Mouse (Mus musculus) inflammation-experienced regulatory T-cells, adult 6 months (primary cell): Measurements from ENCODE around the gene Ckap4. TPM values are rescaled to one million over a fixed set of nuclear protein-coding genes. Genes with fewer than 3 reads are reported as not detected.
A peak's percentile ranks its signal among the peaks of the same experiment; 100 is the strongest.
"Not testable (repeated sequence)": the region's sequence is repeated elsewhere in the genome, so short reads cannot be mapped to it uniquely, and the experiment has no call there.

Experiments used
- ATAC-seq: one replicate; pipeline ENCODE4 v1.8.0; 2017
- polyA plus RNA-seq, 3 experiments: library from polyadenylated mRNA; unstranded; fragments of 100-300 nt; shearing (Covaris generic); gene quantifications; one replicate each; pipeline ENCODE4 v1.2.1; 2017

Gene Ckap4
- polyA plus RNA-seq, 3 experiments from 2014 or later, result 0.26 to 0.36 TPM; not detected in 1

GRCm38 (mm10) chr10:84549146-84549919 lies 15.5 kb upstream of the Ckap4 start:
- ATAC-seq, result no peak

- ATAC-seq, result no peak
Observed at GRCm38 (mm10) chr10:84544841-84545610, 11.2 kb upstream of the Ckap4 start.

GRCm38 (mm10) chr10:84542802-84543658 lies 9.2 kb upstream of the Ckap4 start:
- no peak for ATAC-seq

GRCm38 (mm10) chr10:84539651-84540050 lies 5.8 kb upstream of the Ckap4 start:
- no peak for ATAC-seq

- no peak for ATAC-seq
Observed at GRCm38 (mm10) chr10:84535859-84536258, 2.0 kb upstream of the Ckap4 start.

- no peak for ATAC-seq
Observed at GRCm38 (mm10) chr10:84535458-84535857, 1.6 kb upstream of the Ckap4 start.

GRCm38 (mm10) chr10:84532911-84533882 lies 665 bp downstream of the Ckap4 start:
- ATAC-seq, result no peak

GRCm38 (mm10) chr10:84532191-84532889 lies 1.5 kb downstream of the Ckap4 start:
- ATAC-seq, result no peak

GRCm38 (mm10) chr10:84531576-84531975 lies 2.3 kb downstream of the Ckap4 start:
- ATAC-seq, result no peak

- ATAC-seq, result no peak
Observed at GRCm38 (mm10) chr10:84530388-84530787, 3.5 kb downstream of the Ckap4 start.

GRCm38 (mm10) chr10:84527631-84528030 lies 6.2 kb downstream of the Ckap4 start:
- no peak for ATAC-seq

GRCm38 (mm10) chr10:84527070-84527469 lies 6.8 kb downstream of the Ckap4 start:
- no peak for ATAC-seq

- no peak for ATAC-seq
Observed at GRCm38 (mm10) chr10:84526488-84526887, 7.4 kb downstream of the Ckap4 start.

GRCm38 (mm10) chr10:84523682-84524081 lies 10.2 kb downstream of the Ckap4 start:
- no peak for ATAC-seq

GRCm38 (mm10) chr10:84516414-84516927 lies 17.4 kb downstream of the Ckap4 start:
- no peak for ATAC-seq

GRCm38 (mm10) chr10:84515980-84516379 lies 17.9 kb downstream of the Ckap4 start:
- not testable (repeated sequence) for ATAC-seq

GRCm38 (mm10) chr10:84515512-84515950 lies 18.3 kb downstream of the Ckap4 start:
- ATAC-seq, result peak; percentile 67

GRCm38 (mm10) chr10:84514038-84514578 lies 19.8 kb downstream of the Ckap4 start:
- ATAC-seq, result no peak

GRCm38 (mm10) chr10:84512766-84513165 lies 21.1 kb downstream of the Ckap4 start:
- ATAC-seq, result no peak

- no peak for ATAC-seq
Observed at GRCm38 (mm10) chr10:84508603-84509002, 25.3 kb downstream of the Ckap4 start.
